Mouse (Mus musculus) retina, postnatal 7 days (tissue): ENCODE data around the gene Siah3.

Experiments
- DNase-seq: peaks from one replicate; pipeline ENCODE4 v3.0.0-alpha.2; 2012; ENCODE audit warnings: low read depth, low spot score

Gene Siah3

DNA sequence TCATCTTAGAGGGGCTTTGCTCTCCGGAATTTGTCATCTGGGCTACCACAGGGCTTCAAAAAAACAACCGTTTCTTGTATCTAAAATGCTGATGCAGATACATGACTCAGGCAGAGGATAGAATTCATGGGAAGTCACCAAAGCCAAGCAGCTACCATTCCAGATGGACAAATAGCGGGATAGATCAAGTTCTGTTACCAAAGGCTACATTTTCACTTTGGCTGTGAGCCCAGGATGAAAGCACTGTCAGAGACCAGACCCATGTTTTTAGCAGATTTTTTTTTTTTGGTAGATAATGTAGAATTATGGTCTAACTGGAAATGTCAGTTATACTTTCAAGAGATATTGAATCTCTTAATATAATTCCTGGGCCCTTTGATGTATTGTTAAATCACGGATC, 7.4 kb downstream of the Siah3 start:
- no peak for DNase-seq

DNA sequence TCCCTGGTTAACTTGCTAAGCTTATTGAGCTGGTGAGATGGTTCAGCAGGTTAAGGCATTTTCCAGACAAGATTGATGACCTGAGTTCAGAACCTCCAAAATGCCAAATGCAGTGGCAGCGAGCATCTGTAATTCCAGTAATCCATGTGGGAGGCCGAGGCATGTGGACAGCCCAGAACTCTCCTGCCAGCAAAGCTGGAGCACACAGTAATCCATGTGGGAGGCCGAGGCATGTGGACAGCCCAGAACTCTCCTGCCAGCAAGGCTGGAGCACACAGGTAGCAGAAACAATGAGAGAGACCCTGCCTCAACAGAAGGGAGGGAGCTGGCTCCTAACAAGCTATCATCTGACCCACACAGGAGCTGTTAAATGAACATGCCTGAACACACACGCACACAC, 13.2 kb downstream of the Siah3 start:
- no peak for DNase-seq

DNA sequence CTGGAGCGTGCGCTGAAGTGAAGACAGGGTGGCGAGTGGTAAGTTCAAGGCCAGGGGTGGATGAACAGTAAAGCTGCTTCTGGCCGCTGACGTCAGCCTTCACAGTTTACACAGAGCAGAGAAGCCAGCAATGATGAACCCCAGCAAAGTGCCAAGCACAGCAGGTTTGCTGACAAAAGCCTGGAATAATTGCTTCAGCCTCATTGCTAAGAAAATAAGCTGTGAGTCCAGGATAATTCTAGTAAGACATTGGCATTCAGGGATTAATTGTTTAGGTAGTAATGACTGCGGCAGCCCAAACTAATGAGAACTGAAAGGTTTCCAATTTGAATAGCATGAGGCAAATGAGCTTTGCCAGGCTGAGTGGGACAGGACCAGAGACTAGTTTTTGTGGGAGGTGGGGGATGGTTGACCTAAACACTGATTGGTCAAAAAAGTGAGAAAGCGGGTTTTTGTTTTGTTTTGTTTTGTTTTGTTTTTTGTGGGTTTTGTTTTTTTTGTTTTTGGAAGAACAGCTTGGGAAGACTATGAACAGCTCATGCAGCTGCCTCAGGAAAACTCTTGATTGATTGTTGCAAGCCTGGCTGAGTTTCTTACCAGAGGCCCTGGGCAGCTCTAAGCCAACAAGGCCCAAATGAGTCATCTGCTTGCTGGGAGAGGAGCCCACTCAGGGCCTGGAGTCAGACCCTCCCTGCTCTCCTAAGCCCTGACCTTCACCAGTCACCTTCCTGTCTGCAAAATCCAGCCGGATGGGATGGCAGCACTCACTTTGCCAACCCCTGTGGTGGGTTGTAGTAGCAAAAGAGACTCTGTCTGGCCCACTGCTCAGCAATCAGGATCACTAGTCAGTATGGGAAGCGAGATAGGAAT, 17.5 kb downstream of the Siah3 start:
- no peak for DNase-seq

DNA sequence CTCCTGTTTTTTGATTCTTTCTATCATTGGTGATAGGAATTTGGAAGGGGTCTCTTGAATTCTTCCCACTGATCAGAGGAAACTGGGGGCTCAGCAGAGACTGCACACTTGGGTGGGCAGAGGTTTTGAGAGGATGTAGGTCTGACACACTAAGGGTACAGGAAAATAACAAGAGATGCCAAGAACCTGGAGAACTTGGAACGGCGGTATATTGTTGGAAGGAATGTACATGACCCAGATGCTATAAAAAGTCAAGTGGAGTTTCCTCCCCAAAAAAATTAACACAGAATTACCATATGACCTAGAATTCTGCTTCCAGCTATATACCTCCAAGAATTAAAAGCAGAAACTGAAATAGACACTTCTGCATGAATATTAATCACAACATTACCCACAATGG, 20.1 kb downstream of the Siah3 start:
- DNase-seq = no peak

DNA sequence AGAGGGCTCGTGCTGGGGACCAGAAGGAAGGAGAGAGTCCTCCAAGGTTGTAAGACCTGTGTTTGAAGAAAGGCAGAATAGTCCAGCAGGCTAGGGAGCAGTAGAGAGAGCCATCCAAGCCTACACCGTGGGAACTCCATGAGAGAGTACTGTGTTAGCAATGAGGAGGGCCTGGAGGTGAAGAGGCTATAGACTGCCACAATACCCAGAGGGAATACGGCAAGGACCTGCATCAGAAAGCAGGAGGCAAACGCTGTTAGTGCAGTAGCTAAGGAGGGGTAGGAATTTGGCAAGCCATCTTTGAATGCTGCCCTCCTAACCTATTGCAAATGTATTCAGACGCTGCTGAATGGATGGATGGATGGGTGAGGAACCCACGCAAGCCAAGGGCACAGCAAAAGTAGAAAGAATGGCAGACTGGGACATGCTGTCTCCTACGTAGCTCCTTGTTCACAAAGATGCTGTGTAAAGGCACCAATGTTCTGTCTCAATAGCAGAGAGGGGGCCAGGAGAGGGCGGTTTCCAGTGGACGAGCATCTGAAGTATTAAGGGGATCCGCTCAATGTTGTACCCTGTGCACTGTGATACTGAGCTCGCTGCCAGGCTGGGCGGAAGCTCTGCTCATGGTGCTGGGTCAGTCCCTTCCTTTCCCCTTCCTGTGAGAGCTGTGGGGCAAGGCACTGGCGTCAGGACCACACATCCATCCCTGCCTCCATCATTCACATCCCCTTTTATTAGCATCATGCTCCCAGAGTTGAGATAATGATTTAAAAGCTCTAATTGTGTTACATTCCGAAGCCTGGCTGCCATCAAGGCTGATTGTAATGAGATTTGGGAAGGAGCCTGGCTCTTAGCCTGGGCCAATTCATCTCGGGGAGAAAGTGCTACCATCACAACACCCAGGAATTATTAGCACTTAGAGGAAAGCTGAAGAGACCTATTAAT, 26.7 kb downstream of the Siah3 start:
- no peak for DNase-seq

DNA sequence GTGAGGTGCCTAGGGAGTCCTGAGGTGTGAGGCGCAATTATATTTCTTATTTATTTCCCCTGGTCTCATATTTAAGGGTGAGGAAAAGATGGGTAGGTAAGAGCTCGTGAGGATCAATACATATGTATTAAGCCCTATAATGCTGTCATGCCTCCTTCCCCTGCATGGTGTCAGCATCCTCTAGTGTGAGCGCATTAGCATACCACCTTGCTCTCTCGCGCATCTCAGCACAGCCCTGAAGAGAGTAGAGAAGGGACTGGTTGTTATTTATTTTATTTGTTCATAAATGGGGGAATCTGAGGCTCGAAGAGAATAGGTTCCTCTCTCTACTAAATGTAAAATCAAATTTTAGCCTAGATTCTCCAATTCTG, 27.4 kb downstream of the Siah3 start:
- no peak for DNase-seq

DNA sequence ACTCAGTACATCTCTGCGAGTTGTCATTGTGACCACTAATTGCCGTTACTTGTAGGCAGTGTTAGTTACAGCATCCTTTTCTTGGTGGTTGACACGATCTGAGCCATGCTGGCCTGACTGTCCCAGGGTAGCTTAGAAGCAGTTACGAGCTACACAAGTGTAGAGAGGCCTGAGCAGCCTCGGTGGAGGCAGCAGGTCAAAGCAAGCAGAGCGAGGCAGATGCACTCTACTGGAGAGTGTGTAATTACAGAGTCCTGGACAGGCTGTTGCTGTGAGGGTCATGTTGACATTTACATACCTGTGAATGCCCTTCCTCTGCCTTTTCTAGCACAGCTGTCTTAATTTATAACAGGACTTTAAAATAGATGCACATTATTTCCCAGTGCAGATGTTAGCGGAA, 32.1 kb downstream of the Siah3 start:
- no peak for DNase-seq

DNA sequence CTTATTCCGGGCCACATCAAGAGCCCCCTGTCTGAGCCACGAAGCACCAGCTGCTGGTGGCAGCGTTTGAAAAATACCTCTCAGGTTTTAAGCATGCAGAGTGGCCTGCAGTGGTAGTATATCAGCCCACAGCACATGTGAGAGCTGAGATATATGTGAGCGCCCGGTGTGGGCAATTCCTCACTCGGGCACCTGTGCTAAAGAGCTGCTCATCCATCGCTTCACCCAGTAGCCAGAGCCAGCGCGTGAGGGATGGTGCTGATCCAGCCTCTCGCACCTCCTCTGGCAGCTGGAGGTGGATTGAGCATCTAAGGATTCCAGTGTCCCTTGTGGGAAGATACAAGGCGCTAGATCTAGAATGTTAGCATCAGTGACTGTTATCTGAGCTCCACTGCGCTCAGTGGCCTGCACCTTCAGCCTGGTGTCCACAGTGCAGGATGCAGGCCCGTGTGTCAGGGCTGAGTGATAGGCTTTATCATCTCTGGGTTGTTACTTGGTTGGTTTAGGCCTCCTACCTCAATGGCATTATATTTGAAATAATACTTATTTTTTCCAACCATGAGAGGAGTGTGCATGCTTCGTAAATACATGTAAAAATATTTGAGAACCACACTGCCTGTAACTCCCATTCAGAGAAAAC, 37.9 kb downstream of the Siah3 start:
- no peak for DNase-seq

DNA sequence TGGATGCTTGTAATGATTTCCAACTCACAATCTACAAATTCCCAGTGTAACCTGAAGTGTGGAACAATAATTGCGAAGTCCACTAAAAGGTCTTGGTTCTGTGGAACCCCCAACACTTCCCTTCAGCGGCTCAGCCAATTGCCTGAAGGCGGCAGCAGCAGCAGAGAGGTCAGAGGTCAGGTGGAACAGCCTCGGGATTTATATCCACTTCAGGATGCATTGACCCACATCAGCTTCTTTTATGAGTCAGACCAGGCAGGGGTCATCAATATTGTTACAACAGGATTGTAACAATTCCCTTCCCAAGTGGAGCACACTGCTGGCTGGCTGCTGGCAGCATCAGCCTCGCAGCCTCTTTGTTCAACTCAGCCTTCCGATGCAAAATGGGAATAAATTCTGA, 39.1 kb downstream of the Siah3 start:
- no peak for DNase-seq

DNA sequence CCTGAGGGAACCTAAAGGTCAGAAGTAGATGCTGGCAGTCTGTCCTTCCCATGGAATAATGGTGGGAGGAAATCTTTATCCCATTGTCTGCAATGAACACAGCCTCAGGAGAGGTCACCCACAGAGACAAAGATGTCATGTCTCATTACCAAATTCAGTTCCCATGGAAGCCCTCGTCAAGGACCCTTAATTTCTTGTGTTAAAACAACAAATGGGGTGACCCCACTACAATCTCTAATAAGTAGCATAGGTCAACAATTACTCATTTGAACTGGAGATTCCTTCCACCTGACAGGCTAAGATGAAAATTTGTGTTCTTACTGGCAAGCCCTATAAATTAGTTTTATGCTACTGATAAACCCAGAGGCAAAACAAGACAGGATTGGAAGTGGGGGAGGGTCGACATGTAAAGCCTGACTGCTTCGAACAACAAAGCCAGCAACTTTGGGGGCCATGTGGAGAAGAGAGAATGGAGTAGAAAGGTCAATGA, 45.8 kb downstream of the Siah3 start:
- no peak for DNase-seq

DNA sequence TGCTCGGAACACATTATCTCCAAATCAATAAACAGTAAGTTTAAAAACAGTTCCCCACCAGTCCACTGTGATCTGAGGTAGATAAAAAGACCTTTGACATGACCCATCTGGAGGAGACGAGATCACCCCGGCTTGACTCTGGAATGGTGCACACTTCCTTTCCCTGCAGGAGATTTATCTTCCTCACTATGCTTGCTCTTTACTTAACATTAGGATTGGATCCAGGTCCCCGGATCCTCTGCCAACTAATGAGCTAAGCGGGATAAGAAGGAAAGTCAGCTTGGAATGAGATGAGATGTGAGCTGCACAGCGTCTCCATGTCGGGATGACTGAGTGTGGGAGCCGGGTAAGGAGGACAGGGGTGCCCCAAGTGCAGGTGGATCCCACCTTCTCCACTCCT, 46.7 kb downstream of the Siah3 start:
- DNase-seq = no peak

DNA sequence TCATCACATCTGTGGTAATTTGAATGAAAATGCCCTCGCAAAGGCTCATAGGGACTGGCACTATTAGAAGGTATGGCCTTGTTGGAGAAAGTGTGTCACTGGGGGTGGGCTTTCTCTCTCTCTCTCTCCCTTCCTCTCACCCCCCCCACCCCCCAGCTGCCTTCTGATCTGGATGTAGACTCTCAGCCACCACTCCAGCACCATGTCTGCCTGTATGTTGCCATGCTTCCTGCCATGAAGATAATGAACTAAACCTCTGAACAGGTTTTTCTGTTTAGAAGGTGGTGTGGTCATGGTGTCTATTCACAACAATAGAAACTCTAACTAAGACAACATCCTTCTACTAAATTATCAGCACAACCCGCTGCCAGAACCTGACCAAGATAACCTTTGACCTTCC, 48.5 kb downstream of the Siah3 start:
- DNase-seq = no peak

DNA sequence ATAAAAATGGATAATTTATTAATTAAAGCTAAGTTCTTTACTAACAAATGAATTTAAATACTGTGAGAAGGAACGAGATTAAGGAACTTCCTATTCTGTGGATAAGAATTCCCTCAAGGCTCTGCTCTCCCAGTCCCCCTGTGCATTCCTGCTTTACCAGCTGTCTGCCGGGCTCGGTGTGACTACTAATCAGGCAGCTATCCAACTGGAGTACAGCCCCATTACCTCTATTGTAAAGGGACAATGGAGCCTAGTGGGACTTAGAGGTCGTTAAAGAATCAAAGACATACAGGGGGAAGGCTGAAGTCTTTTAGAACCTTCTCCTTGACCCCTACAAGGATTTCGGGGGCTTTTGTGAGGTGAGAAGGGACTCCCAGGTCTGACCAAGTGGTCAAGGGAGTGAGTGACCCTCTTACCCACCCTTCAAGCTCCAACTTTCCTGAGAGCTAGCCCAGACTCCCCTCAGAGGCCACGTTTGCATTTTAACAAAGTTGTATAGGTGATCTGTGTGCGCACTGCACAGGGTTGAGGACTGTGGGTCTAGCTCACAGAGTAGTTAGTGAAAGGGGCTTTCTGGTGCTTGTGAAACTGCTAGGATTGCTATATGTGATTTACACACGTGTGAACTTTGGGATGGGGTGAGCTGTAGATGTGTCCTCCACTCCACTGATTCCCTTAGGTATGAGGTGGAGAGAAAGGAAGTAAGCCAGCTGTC, 49.5 kb downstream of the Siah3 start:
- DNase-seq = no peak

DNA sequence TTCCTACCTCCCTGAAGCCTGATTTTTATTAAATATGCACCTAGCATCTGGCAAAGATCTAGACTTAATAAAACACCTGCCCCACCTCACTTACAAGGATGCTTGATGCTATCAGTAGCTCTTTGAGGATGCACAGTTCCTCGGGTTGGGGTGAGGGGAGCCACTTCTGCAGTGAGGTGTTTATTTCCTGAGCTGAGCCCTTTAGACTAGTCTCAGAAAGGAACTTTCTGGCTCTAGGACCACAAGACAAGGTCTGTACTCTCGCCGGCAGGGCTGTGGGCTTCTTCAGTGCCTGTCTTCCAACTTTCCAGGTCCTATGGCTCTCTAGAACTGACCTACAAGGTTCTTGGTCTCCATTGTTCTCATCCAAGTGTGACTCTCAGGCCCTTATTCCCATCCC, 50.5 kb downstream of the Siah3 start:
- DNase-seq = no peak

DNA sequence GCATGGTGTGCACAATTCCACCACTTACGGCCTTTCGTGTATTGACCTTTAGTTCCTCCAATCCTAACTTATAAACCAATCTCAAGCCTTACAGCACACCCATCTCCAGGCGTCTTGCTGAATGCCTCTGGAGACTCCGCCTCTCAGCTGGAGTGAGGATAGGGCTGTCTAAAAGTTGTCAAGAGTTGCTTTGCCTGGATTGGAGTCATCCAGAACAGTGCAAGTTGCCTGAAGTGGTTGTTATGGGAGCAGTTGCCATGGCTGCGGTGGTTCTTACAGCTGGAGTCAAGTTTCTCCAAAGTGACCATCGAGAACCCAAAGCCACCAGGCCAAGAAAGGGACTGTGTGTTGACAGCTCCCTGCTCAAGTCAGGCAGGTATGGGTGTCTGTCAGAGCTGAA, 54.3 kb downstream of the Siah3 start:
- no peak for DNase-seq

DNA sequence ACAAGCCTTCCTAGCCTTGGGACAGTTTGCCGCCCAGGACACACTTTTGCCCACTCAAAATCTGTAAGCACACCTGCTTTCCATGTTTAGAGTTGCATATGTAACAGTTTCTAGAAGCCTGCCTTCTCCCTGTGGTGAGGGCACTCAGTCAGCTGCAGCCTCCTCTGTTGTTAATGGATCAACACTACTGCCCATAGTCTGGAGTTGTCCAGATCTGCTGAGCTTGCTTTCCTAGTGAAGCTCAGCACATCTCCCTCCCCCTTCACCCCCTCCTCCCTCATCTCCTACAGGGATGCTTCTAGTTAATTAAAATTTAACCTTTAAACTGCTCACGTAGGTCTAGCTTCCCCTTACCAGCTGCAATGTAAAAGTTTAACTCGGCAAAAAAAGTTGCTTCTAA, 57.2 kb downstream of the Siah3 start:
- no peak for DNase-seq

DNA sequence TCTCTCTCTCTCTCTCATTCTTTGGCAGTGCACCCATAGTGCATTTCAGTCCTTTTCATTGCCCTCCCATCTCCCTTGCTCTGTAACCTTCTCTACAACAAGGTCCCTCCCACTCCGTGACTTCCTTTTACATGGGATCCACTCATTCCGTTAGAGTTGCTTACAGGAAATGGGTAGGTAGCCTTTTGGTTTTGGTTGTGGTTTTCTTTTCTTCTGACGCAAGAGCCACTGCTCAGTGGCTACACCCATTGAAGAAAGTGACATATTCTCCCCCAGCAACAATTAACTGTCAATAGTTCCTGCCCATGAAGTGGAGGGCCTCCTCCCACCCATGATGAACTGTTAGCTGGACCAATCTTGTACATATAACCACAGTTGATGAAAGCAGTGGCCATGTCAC, 60.4 kb downstream of the Siah3 start:
- DNase-seq = no peak

DNA sequence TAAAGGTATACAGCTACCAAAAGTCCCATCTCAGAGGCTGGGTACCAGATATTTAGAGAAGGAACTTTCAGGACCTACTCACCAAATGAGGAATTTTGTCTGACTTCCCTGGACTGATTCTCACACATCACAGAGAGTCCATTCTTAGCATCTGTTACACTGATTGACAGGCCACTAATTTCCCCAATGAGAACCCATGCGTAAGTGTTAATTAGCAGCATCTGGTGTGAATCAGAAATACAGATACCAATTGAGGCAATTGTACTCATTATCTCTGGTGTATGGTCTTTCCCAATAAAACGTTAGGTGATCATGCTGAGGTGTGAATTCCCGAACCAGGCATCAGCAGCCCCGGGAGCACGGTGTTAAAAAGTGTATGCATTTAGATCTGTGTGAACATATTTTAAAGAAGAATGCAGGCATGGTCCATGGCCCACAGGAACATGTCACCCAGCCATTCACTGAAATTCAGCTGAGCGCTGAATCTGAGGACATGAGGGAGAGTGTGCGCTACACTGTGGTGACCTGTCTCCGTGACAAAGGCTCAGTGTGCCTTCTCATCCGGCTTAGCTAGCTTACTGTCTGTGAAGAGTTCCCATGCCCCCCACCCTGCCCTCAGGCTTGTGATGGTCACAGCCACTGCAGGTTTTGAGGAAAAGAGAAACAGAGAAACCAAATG, 61.3 kb downstream of the Siah3 start:
- DNase-seq = no peak

DNA sequence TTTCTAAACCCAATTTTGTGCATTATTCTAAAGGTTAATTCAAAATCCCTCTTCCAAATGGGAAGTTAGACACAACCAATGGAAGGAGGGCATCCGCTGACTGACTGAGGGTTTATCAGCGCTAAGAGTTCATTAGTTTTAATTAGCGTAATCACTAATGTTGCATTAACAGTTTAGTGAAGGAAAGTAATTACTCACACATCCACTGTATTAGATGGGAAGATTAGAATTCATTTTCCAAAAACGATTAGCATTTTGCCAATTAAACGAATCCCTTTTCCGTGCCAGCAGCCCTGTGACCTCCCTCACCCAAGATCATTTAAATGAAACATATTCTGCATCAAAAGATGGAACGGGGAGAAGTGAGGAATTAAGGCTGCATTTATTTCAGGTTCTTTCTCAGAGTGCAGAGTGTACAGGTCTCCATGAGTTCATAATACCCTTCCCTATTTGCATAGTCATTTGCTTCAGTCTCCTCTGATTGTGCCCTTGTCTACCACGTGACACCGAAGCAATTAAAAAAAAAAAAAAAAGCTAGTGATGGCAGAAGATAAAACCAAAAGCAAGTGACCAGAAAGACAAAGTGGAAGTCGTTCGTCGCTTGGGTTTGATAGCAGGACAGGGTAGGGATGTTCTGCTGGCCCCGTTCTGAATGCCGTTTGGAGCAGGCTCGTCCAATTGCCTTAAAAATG, 62.6 kb downstream of the Siah3 start:
- no peak for DNase-seq

DNA sequence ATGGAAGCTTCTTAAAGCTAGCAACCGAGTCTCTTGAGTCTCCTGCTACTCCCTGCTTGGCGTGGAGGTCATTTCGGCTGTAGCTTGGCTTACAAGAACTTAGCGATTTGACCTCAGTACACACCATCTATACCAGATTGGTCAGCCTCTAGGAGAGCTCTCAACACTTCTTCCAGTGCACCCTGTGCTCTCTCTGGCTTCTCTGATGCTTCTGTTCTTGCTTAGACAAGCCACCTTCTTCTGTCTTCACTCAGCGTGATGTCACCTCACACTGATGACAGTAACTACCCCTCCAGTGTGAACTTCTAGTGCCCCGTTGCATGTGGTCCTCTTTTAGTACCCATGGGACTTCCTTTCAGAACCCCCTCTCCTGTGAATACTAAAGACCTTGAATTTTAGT, 63.1 kb downstream of the Siah3 start:
- DNase-seq = no peak
